Mouse (Mus musculus) megakaryocyte progenitor cell, adult 5-6 weeks (primary cell): ENCODE measurements around the gene Itpr2. TPM values are rescaled to one million over a fixed set of nuclear protein-coding genes. Genes with fewer than 3 reads are reported as not detected.
A peak's percentile ranks its signal among the peaks of the same experiment; 100 is the strongest.

Source experiments
- ATAC-seq: replicated peaks from 2 replicates; pipeline ENCODE4 v1.8.0; 2016; ENCODE audit warnings: mild to moderate bottlenecking, moderate TSS enrichment, inconsistent platforms; ENCODE audit not compliant: poor library complexity
- total RNA-seq, 2 experiments: library from RNA; stranded (forward) in 1 of 2; stranded (reverse) in 1 of 2; fragments of 157-497, 149-512 nt in 1 of 2; fragments of 200-1000 nt in 1 of 2; gene quantifications; 2 replicates each; pipeline versions ENCODE4 v1.2.3 to v1.2.4; 2015 to 2017

The Itpr2 gene
- total RNA-seq, 2 experiments from 2014 or later: 6.9 to 13.3 TPM

DNA sequence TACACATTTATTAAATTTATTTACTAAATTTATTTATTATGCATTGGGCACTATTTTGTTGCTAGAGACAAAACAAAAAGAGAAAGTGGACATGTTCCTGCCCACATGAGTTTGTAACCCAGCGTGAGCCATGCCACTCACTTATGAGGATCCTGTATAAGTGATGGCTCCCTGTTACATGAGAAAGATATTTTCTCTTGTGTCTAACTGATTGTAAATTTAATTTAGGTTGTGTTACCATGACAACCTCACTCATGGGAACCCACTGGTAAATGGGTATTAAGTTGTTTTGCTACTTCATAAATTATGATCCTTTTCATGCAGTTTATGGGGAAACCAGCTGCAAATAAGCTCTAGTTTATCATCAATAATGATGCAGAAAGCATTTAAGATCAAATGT lies 267.6 kb downstream of the Itpr2 start:
- no peak for ATAC-seq

DNA sequence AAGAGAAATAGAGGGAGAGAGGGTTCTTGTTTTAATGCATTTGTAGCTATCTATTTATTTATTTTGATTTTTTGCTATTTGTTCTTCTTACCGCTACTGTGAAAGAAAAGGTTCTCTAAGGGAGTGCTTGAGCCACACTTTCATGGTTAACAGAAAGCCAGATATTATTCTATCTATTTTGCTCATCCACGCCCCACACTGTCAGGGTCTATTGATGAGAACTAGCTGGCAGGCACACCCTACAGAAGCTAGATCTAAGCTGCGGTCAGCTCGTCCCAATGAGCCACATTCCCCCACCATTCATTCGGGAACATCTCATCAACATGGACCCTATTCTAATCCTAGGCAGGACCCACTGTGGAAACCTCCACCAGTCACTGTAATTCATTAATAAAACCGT lies 271.1 kb downstream of the Itpr2 start:
- no peak for ATAC-seq

DNA sequence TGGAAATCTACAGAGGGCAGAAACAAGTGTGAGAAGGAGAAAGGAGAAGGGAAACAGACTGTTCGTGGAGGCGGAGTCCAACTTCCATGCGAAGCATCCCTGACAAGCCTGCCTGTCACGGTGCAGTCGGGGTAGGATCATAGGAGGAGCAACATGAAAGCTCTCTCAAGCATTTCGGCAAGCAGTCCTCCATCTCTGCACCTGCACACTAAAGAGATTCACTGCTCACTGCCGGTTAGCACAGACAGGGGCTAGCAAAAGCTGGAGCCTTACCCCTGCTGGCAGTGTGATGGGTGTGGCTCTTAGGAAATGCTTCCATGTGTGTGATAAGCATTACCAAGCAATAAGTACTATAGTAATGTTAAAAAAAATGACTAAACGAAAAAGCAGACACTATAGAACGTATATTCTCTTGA lies 271.6 kb downstream of the Itpr2 start:
- peak; percentile 91 for ATAC-seq

DNA sequence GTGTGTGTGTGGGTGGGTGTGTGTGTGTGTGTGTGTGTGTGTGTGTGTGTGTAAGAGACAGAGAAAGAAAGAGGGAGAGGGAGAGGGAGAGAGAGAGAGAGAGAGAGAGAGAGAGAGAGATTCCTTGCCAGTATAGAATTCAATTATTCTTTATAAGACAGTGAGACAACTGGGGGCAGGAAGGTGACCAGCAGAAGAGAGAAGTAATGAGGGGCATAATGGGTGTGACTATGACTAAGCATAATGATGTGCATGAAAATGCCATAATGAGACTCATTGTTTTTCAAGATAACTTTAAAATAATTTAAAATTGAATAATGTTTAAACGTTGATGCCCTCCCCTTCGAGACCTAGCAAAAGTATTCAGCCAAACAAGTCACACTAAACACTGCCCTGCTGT lies 272.1 kb downstream of the Itpr2 start:
- ATAC-seq: peak; percentile 35

DNA sequence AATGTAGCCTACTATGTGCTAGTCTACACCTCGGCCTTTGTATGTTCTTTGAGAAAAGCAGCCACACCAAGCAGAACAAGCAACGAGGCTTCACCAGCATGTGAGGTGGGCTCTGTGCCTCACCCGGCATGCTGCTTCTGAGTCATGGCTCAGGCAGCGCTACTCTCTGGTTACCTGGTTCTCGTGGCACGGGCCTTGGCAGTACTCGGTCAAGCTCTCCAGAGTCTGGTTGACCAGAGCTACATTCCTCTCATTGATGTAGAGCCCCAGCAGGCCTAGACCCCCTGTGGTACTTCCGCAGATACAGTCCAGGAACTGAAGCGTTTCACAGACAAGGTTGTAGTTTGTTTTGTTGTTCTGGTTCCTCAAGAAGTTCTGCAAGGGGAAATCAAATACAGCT lies 272.5 kb downstream of the Itpr2 start:
- no peak for ATAC-seq

DNA sequence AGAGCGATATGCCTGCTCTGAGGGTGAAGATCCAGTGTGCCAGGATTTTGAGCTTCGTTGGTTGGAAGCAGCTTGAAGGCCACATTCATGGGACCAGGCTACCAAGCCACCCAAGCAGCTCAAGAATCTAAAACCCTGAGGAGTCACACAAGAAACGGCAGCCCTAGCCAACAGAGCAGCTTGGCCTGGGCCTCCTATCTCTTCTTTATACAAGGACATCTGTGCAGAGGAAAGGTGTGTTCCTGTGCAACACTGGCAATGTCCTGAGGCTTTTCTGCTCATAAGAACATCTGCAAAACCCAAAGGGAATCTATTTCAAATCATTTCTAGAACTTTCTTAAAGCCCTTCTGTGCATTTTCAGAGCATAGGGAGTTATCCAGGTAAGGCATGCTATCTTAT lies 274.0 kb downstream of the Itpr2 start:
- peak; percentile 45 for ATAC-seq

DNA sequence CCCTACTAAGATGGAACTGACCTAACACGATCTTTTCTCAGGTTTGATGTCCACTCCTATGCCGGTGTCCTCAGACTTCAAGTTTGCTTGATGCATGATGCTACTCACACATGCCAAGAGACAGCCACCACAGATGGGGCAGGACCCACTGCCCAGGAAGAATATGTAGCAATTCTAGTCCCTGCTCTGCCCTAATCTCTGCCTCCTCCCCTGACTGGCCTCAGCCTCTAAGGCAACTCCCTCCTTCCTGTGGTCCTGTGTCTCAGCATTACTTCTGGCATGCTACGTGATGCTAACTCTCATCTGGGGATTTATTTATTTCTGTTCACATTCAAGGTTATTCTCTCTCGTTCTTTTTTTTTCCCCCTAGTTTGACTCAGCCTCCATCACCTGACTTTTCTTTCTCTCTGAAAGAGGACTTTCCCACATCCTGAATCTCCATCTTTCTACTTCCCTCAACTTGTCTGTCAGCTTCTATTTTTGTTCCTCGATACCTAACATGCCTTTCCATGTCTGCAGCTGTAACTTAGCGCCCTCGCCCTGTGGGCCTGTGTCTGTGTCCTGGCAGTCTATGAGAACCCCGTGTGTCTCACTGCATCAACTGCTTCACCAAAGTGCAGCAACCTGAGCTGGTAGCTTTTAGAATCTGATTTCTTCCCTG lies 279.5 kb downstream of the Itpr2 start:
- ATAC-seq: peak; percentile 18; the same call in 1 of the 2 replicates

DNA sequence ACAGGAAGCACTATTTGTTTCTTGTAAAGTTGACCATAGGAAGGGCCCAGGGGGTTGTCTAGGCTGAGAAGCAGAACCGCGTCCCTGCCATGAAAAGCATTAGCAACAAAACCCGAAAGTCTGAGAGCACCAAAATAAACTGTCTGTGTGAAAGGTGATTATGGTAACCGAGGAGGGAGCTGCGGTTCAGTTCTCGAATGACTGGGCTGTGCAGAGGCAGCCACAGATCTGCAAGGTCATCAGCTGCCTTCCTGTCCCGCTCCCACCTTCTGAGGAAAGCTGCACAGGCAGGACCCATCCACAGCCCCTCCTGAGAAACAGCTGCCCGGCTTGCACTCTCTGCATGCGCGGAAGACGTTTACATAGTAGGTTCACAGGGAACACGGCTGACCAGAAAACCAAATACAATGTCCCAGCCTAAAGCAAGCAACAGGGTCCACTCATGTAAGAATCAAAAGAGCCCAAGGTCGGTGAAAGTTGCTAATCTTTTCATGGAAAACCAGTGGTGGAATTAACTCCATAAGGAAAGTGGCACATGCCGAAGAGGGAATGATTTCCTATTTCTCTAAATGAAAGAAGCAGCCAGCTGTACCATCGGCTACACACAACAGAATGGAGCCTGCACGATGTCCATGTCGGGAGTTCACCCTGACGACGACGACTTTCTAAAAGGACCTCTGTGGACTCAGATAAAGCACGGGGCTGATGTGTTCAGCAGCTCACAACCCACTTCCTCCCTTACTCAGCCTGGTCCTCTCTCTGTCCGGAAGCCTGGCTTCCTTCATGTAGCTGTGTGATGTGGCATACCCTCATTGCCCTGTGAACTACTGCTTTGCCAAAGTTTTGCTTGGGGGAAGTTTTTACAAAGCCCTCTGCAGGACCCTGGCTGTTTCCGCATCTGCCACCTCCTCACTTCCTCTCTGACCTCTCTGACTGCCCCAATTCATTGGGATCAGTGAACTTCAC lies 280.4 kb downstream of the Itpr2 start:
- peak; percentile 71 for ATAC-seq

DNA sequence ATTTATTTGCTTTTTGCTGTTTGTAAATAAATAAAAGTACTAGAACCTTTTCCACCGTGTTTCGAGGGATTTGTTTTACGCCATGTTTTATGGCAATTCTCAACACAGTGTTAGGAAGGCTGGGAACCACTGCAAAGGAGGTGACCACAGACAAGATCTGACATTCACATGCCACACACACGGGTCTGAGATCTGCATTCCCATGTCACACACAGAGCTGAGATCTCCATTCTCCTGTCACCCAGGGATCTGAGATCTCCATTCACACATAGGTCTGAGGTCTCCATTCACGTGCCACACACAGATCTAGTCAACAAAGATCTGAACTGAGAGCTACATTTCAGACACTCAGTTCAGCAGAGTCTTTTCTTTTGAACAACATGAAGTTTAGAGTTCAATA lies 282.0 kb downstream of the Itpr2 start:
- ATAC-seq: no peak

DNA sequence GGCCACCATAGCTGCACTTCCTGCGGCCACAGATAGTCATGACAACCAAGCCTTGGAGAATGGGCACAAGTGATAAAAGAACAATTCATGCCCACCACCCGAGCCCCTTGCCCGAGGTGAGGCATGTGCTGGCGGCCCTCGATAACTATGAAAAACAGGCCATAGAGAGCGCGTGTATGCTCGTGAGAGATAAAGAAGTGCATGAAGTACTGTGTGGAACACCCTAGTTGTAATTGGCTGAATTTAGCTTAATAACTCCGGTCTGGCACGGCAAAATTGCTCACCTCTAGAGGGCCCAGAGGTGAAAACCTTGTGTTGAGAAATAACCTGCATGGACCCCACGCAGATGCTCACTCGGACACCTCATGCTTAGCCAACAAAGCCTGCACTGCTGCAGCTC lies 282.5 kb downstream of the Itpr2 start:
- ATAC-seq: peak; percentile 63

DNA sequence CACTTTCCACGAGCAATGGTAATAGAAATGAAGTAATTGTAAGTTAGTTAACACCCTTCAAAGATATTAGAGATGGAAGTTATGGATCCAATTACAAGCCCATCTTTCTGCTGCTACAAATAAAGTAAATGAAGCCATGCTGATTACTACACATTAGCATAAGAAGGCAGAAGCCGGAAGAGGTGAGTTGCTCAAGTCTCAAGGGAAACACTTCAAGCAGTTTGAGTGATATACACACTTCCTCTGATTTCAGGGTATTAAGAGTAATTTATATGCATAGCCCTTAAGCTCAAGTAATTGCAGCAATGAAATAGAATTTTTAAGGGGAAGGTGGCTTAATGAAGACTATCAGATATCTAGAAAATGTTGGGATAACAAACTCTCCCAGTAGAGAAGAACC lies 286.7 kb downstream of the Itpr2 start:
- peak; percentile 42 for ATAC-seq

DNA sequence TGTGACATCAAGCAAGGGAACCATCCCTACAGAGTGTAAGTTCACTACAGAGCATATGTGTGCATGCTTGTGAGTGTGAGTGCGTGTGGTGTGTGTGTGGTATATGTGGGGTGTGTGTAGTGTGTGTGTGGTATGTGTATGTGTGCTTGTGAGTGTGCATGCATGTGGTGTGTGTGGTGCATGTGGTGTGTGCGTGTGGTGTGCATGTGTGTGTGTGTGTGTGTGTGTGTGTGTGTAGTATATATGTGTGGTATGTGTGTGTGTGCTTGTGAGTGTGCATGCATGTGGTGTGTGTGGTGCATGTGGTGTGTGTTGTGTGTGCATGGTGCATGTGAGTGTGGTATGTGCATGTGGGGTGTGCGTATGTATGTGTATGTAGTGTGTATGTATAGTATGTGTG lies 289.7 kb downstream of the Itpr2 start:
- no peak for ATAC-seq

DNA sequence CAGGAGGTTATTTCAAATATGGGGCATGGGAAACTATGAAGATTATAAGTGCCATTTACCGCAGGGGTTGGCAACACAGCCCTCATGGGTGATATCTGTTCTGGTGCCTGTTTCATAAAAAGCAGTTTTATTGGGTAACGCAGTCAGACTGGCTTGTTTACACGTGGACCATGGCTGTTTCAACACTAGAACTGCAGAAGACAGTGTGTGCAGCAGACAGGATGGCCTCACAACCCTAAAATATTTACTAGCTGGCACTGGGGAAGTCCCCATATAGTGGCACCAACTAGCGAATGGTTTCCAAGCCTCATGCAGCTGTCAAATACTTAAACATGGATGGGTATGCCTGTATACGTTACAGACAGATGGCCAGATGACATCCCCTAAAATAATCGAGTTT lies 290.8 kb downstream of the Itpr2 start:
- peak; percentile 60 for ATAC-seq

DNA sequence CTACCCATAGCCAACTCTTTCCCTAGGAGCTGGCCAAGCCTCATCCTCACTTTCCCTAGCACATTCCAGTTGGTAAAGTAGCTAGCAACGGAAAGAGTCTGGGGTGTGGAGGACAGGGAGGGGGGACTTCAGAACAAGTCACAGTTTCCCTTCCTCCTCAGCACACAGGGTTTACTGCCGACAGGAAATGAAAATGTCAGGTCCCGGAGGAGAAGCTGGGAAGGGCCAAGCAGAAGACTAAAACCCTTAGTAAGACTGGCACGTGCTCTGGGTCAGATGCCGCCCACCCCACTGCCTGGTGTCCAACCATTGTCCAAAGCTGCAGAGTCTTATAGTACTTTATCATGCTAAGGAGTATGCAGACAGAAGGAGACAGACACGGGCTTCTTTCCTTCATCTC lies 293.0 kb downstream of the Itpr2 start:
- ATAC-seq: peak; percentile 54

DNA sequence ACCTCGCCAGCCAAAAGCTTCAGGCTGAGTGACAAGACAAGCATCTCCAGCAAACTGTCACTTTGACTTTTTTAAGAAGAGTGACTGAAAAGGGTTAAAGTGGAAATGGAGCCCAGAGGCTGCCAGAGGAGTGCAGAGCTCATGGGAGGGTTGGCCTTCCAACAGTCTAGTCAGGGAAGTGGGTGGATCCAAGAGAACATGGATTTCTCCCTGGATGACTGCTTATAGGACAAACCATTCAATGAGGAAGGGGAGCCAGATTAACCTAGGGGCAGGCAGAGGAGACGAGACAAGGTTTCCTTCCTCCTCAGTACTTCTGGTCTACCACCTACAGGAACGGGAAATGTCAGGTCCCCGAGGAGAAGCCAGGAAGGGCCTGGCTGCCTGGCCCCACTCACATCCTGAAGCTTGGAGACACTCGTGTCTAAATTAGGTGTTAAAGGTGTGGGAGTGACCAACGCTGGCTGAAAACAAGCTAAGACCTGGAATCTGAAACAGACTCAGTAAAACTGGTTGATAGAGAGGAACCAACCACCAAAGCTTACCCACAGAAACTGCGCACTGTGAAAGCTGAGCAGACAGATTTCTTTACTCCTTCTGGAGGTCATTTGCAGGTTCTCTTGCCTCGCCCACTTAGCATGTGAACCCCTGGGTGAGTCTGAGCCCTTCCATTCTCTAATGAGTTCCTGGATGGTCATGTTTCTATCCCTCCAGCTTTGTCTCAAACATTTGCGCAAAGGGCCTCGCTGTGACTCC lies 294.6 kb downstream of the Itpr2 start:
- no peak for ATAC-seq

DNA sequence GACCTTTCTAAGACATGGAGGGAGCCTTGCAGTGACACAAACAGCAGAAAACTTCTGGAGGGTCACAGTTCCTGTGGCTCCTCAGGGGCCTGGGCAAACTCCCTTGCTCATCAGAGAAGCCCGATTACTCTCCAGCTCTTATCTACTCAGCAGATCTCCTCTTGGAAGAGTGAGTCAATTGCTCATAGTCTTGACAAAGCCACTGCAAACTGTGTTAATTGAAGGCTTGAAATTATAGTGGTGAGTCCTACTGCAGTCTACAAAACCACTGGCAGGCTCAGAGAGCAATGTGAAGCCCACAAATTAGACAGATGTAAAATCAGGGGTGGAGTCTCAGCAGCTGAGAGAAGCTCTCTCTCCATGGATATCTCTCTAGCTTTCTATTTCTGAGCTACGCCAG lies 296.9 kb downstream of the Itpr2 start:
- ATAC-seq: no peak

DNA sequence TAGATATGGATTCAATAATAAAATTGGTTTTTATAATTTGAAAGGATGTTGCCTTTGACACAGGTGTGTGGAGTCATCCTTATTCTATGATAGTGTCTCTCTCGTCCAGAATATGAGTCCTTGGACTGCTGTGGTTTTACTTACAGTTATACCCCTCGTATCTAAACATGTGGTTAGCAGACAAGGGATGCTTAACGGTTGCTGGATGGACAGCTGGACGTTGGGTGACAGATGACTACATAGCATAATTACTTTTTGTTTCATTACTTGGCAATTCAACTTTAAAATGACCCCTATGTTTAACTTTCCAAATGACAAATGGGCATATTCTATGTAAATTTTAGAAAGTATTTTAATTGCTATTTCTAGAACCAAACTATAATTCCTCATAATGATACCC lies 297.6 kb downstream of the Itpr2 start:
- no peak for ATAC-seq

DNA sequence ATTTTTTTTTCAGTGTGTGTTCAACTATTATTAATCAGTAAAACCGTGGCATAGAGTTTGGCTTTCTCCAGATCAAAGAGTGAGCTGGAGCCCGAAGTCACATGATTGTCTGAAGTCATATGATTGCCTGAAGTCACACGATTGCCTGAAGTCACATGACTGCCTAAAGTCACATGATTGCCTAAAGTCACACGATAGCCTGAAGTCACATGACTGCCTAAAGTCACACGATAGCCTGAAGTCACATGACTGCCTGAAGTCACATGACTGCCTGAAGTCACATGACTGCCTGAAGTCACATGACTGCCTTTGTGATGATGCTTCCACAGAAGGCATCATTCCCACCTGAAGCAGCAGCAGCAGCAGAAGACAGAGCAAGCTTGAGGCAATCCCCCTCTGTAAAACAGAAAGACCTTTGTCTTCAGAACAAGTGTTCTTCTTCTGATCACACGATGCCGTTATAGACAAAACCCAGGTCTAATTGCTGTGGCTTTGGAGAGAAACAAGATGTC lies 304.1 kb downstream of the Itpr2 start:
- ATAC-seq: no peak

DNA sequence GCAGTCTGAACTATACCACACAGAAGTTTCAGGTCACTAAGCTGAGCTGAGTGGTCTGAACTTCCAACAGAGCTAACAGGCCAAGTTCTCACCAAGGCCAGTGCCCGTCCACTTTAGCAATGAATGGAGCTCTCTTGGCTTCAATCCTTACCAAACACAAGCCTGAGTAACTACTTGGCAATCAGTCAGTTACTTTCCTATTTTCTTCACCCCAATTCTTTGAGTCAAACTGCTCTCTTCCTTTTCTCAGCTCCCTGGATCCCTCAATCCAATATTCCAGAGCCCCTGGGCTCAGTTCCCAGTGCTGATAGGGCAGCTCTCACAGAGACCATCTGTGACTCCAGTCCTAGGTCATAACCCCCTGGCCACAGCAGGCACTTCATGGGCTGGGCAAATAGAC lies 305.3 kb downstream of the Itpr2 start:
- no peak for ATAC-seq

DNA sequence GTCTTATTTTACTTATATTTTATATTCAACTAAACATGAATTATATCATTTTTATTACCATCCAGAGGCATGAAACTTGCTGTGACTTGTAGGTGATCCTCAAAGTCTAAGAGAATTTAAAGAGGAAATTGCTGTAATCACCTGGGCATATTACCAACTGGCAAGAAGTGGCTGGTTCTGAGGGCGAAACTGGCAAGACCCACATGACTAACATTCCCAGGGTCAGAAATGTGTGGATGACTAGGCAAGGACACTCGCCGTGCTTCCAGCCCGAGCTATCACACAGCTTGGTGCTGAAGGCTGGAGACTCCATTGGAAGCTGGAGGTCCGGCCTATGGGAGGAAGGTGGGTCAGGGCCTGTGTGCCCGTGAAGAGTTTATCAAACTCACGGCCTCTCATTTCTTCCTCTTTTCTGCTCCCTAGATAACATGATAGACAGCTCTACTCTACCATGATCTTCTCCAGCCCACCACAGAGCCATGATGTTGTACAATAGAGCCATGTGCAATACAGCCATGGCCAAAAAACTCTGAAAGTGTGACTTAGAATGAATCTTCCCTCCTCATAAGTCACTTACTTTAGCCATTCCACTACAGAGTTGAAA lies 306.1 kb downstream of the Itpr2 start:
- ATAC-seq: peak; percentile 60

DNA sequence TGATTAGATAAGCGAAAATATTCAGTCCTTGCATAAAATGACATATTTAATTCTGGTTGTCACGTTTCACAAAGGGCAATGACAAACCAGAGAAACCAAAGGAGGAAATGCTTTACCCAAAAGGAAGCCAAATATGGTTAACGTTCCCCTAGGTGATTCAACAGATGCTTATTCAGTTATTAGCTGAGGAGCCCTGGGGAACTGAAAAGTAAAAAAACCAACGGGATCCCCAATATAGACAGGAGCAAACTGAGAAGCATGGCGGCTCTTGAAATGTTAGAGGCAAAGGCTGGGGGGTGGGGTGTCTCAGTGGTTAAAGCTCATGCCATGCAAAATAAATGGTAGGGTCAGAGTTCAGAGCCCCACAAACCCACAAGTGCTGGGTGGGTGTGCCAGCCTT lies 310.1 kb downstream of the Itpr2 start:
- no peak for ATAC-seq
